In the genomic region with DNA sequence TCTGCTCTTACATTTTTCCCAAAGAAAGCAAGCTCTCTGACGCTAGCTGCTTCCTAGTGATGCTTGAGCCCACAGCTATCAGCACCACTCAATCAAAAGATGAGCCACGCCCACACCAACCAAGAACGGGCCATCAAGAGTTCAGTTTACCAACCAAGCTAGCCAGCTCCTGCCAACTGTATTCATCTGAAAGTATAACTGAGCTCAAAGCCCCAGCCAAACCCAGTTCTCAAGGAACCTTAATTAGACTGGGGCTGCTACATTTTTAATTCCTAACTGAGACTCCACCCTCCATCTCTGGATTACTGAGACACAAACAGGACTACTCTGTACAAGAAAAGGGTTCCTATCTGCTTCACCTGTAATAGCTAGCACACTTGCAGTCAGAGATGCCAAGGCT, we compare ENCODE assay signal across 10 mouse cellular contexts. TPM values are rescaled to one million over a fixed set of nuclear protein-coding genes. Genes with fewer than 3 reads are reported as not detected.
DNase-seq lines count a peak whose midpoint lies in the region; ATAC-seq and TF ChIP-seq lines count a peak whose summit lies in the region.
"Had no signal": no experiment of that assay in that cellular context is flagged by ENCODE, and none has a peak within 500 bp of the region (broad histone marks: within the 10 kb centered on the region; RNA-seq: fewer than 3 reads in every experiment).

No protein-coding gene starts in this region.

- H3K9me3 ChIP-seq in heart, embryonic 16.5 days (replicated peaks; ENCODE audit: control insufficient read depth, low read length), result no peaks in the 10 kb centered on the region
- H3K9me3 ChIP-seq in neural tube, embryonic 15.5 days (replicated peaks), result no peaks in the 10 kb centered on the region
- H3K9me3 ChIP-seq in limb, embryonic 14.5 days (ENCODE audit: control insufficient read depth, low read length), result no peaks in the 10 kb centered on the region

- no peaks in the 10 kb centered on the region for H3K36me3 ChIP-seq in heart, embryonic 16.5 days (ENCODE audit: control insufficient read depth, insufficient read depth)
- no peaks in the 10 kb centered on the region for H3K36me3 ChIP-seq in neural tube, embryonic 15.5 days
- no peaks in the 10 kb centered on the region; the same call in 1 of the 2 replicates for H3K36me3 ChIP-seq in limb, embryonic 14.5 days (ENCODE audit: control insufficient read depth, insufficient read depth, low read length)

- no peaks in the 10 kb centered on the region for H3K27me3 ChIP-seq in heart, embryonic 16.5 days (ENCODE audit: control insufficient read depth, insufficient read depth, low read length)
- no peaks in the 10 kb centered on the region for H3K27me3 ChIP-seq in neural tube, embryonic 15.5 days (replicated peaks)
- H3K27me3 ChIP-seq in limb, embryonic 14.5 days (ENCODE audit: control insufficient read depth, insufficient read depth, low read length), result no peaks in the 10 kb centered on the region

- no peak overlapping the region for H3K4me2 ChIP-seq in heart, embryonic 16.5 days (ENCODE audit: low read depth, low read length)
- H3K4me2 ChIP-seq in neural tube, embryonic 15.5 days, result no peak overlapping the region
- no peak overlapping the region for H3K4me2 ChIP-seq in limb, embryonic 14.5 days (replicated peaks; ENCODE audit: low read depth, low read length, severe bottlenecking)

- peaks cover 35% of the 10 kb centered on the region for H3K4me1 ChIP-seq in heart, embryonic 16.5 days (ENCODE audit: control insufficient read depth, insufficient read depth, low read length)
- H3K4me1 ChIP-seq in neural tube, embryonic 15.5 days, result peaks cover 12% of the 10 kb centered on the region
- H3K4me1 ChIP-seq in limb, embryonic 14.5 days (ENCODE audit: control insufficient read depth, insufficient read depth, low read length), result 0 out of 2 replicates have a peak, but pooled peaks cover 7% of the 10 kb centered on the region

- no peak for DNase-seq in heart, adult 9 months (ENCODE audit: low spot score in 2 of 2)
- DNase-seq in neural tube, embryonic 10.5 days (ENCODE audit: extremely low spot score, low spot score), result no peak
- no peak for DNase-seq in limb, embryonic 14.5 days (ENCODE audit: low spot score)
- no peak for DNase-seq in urinary bladder, adult 2 months (ENCODE audit: low spot score)
- no peak for DNase-seq in left cerebral cortex, postnatal 4 days
- DNase-seq in gastrocnemius, postnatal 10 days, result no peak
- DNase-seq: gastrocnemius, postnatal 36 days had no signal

- ATAC-seq in heart, embryonic 16.5 days (replicated peaks; ENCODE audit: extremely low read depth, insufficient read depth, low FRiP score), result no peak
- ATAC-seq in neural tube, embryonic 15.5 days (ENCODE audit: low FRiP score), result no peak
- ATAC-seq in limb, embryonic 14.5 days (ENCODE audit: low FRiP score, low read depth), result no peak

- TF ChIP-seq POLR2A in limb, embryonic 14.5 days (IDR thresholded peaks at IDR 0.05; ENCODE audit: borderline replicate concordance, extremely low read depth, insufficient read depth, insufficient read length), result no peak

- H3K27ac ChIP-seq in heart, embryonic 16.5 days (ENCODE audit: low read length), result peak overlapping the region; percentile 40; the same call in 1 of the 2 replicates
- H3K27ac ChIP-seq in neural tube, embryonic 15.5 days (replicated peaks), result peak overlapping the region; percentile 45; the same call in 1 of the 2 replicates
- H3K27ac ChIP-seq in limb, embryonic 14.5 days (replicated peaks; ENCODE audit: low read depth, low read length), result peak overlapping the region; percentile 65; the same call in 1 of the 2 replicates

- WGBS in heart, embryonic 16.5 days, result 44% methylated on average over 3 of the region's 3 CpGs
- 72% methylated on average over 3 of the region's 3 CpGs for WGBS in neural tube, embryonic 15.5 days
- WGBS in limb, embryonic 14.5 days, result 71% methylated on average over 3 of the region's 3 CpGs

- intact Hi-C loops in left cerebral cortex, postnatal 4 days (cut with DNase I), result no loop called here

- no peak overlapping the region for H3K4me3 ChIP-seq in heart, embryonic 16.5 days (ENCODE audit: low read length)
- no peak overlapping the region for H3K4me3 ChIP-seq in neural tube, embryonic 15.5 days (replicated peaks)
- H3K4me3 ChIP-seq in limb, embryonic 14.5 days (replicated peaks; ENCODE audit: low read length), result no peak overlapping the region

- no peak overlapping the region for H3K9ac ChIP-seq in heart, embryonic 16.5 days (ENCODE audit: low read length)
- no peak overlapping the region for H3K9ac ChIP-seq in neural tube, embryonic 15.5 days (replicated peaks)
- H3K9ac ChIP-seq in limb, embryonic 14.5 days (ENCODE audit: low read depth, low read length, severe bottlenecking), result no peak overlapping the region

RNA-seq across cellular contexts. Expression of gene Nbl1, which starts 18.1 kb away (rescaled TPM):
- 25.8 and 28.9 TPM in 2 replicates for polyA plus RNA-seq in heart, embryonic 16.5 days (2015; fragmentation: Nextera tagmentation; extraction: Ambion mirVana)
- polyA plus RNA-seq in neural tube, embryonic 15.5 days (2015; fragmentation: Nextera tagmentation; extraction: Ambion mirVana), result 47.9 and 51.2 TPM in 2 replicates
- 149 and 171 TPM in 2 replicates for polyA plus RNA-seq in limb, embryonic 14.5 days (2012; rRNA removed)
- polyA plus RNA-seq in limb, embryonic 14.5 days (2014; fragmentation: Nextera tagmentation; extraction: Ambion mirVana), result 157 and 176 TPM in 2 replicates
- 323 and 360 TPM in 2 replicates for polyA plus RNA-seq in urinary bladder, adult 2 months (2012; rRNA removed)
- 10 to 100 TPM; 32.8 to 38.3 TPM for total RNA-seq in left cerebral cortex, postnatal 4 days (2021)
- 10 to 100 TPM; 51.0 to 51.1 TPM for total RNA-seq in gastrocnemius, postnatal 10 days (2021)

RNA-seq across cellular contexts. Expression of gene Minos1, which starts 20.1 kb away (rescaled TPM):
- 640 and 697 TPM in 2 replicates for polyA plus RNA-seq in heart, embryonic 16.5 days (2015; fragmentation: Nextera tagmentation; extraction: Ambion mirVana)
- 440 and 466 TPM in 2 replicates for polyA plus RNA-seq in neural tube, embryonic 15.5 days (2015; fragmentation: Nextera tagmentation; extraction: Ambion mirVana)
- polyA plus RNA-seq in limb, embryonic 14.5 days (2012; rRNA removed), result 122 and 178 TPM in 2 replicates
- 460 and 510 TPM in 2 replicates for polyA plus RNA-seq in limb, embryonic 14.5 days (2014; fragmentation: Nextera tagmentation; extraction: Ambion mirVana)
- 174 and 186 TPM in 2 replicates for polyA plus RNA-seq in urinary bladder, adult 2 months (2012; rRNA removed)
- total RNA-seq in left cerebral cortex, postnatal 4 days (2021), result 100 to 1,000 TPM; 184 TPM
- total RNA-seq in gastrocnemius, postnatal 10 days (2021), result 100 to 1,000 TPM; 399 to 482 TPM

RNA-seq across cellular contexts. Expression of gene Htr6, which starts 35.5 kb away (rescaled TPM):
- not detected in 2 replicates for polyA plus RNA-seq in heart, embryonic 16.5 days (2015; fragmentation: Nextera tagmentation; extraction: Ambion mirVana)
- polyA plus RNA-seq in neural tube, embryonic 15.5 days (2015; fragmentation: Nextera tagmentation; extraction: Ambion mirVana), result 0.80 and 1.0 TPM in 2 replicates
- polyA plus RNA-seq in limb, embryonic 14.5 days (2012; rRNA removed), result 1.2 and 2.2 TPM in 2 replicates
- 0.22 and 0.35 TPM in 2 replicates for polyA plus RNA-seq in limb, embryonic 14.5 days (2014; fragmentation: Nextera tagmentation; extraction: Ambion mirVana)
- polyA plus RNA-seq in urinary bladder, adult 2 months (2012; rRNA removed), result 0.06 and 0.07 TPM in 2 replicates
- 1 to 10 TPM; 4.1 to 5.1 TPM for total RNA-seq in left cerebral cortex, postnatal 4 days (2021)
- not detected for total RNA-seq in gastrocnemius, postnatal 10 days (2021)
- total RNA-seq: gastrocnemius, postnatal 36 days had no signal
- polyA plus RNA-seq: thymus, postnatal 0 days had no signal
